Mouse (Mus musculus): ENCODE data around the gene Fyb2.
A peak's percentile ranks its signal among the peaks of the same experiment; 100 is the strongest.

The Fyb2 gene

GRCm38 (mm10) chr4:105015496-105015895 is 102.2 kb downstream of the Fyb2 start:
- no peak for DNase-seq

- no peak for DNase-seq
These were observed 102.9 kb downstream of the Fyb2 start for GRCm38 (mm10) chr4:105016006-105016613.

- DNase-seq, result no peak
These were observed 114.0 kb downstream of the Fyb2 start for GRCm38 (mm10) chr4:105027278-105027677.

GRCm38 (mm10) chr4:105031104-105031503 is 117.8 kb downstream of the Fyb2 start:
- no peak for DNase-seq

GRCm38 (mm10) chr4:105033153-105033552 is 119.9 kb downstream of the Fyb2 start:
- peak; percentile 38 to 39 for DNase-seq

- DNase-seq, result peak in 1 of 2 experiments; percentile 12
These were observed 121.0 kb downstream of the Fyb2 start for GRCm38 (mm10) chr4:105034259-105034658.

- no peak for DNase-seq
These were observed 136.8 kb downstream of the Fyb2 start for GRCm38 (mm10) chr4:105050041-105050440.

- DNase-seq, result no peak
These were observed 138.0 kb downstream of the Fyb2 start for GRCm38 (mm10) chr4:105051291-105051690.
